Mouse (Mus musculus): ENCODE measurements around the gene Rpl6. TPM values are rescaled to one million over a fixed set of nuclear protein-coding genes. Genes with fewer than 3 reads are reported as not detected.

Gene Rpl6
- polyA plus RNA-seq (2015; fragmentation: Nextera tagmentation; extraction: Ambion mirVana): 639 and 659 TPM in 2 replicates

- ATAC-seq (replicated peaks; ENCODE audit: low FRiP score): peak; percentile 90
- no peaks in the 10 kb centered on the region for H3K9me3 ChIP-seq (replicated peaks)
- WGBS: 1% methylated on average over 52 of the region's 52 CpGs
These were observed at the start of gene Rpl6 for GRCm38 (mm10) chr5:121204132-121205089. Gene Rpl6 (plus strand): TSS chr5:121204481.

GRCm38 (mm10) chr5:121156121-121156520 lies 48.2 kb upstream of the Rpl6 start:
- ATAC-seq (replicated peaks; ENCODE audit: low FRiP score): no peak
- 90% methylated on average over 4 of the region's 4 CpGs for WGBS
- Histone ChIP-seq H3K4me1 (no peaks in the 10 kb centered on the region), H3K4me2 (no peak overlapping the region), H3K9me3 (replicated peaks) (no peaks in the 10 kb centered on the region), H3K27ac (no peak overlapping the region), H3K9ac (no peak overlapping the region), H3K36me3 (peaks cover 89% of the 10 kb centered on the region), H3K4me3 (replicated peaks) (no peak overlapping the region), H3K27me3 (no peaks in the 10 kb centered on the region)

More at GRCm38 (mm10) chr5:121204132-121205089, at the start of gene Rpl6:
- peak within 1 kb of the TSS; percentile 96 for H3K4me3 ChIP-seq (replicated peaks)
- H3K4me2 ChIP-seq: peak within 1 kb of the TSS; percentile 70
- H3K36me3 ChIP-seq: peaks cover 39% of the 10 kb centered on the region
- peaks cover 29% of the 10 kb centered on the region for H3K4me1 ChIP-seq
- H3K9ac ChIP-seq: peak within 1 kb of the TSS; percentile 98
- H3K27me3 ChIP-seq: peaks cover 2% of the 10 kb centered on the region; the same call in 1 of the 2 replicates
- peak within 1 kb of the TSS; percentile 86 for H3K27ac ChIP-seq

GRCm38 (mm10) chr5:121157017-121157416 lies 47.3 kb upstream of the Rpl6 start:
- Histone ChIP-seq H3K4me3 (replicated peaks) (no peak overlapping the region), H3K4me2 (no peak overlapping the region), H3K4me1 (no peaks in the 10 kb centered on the region), H3K27ac (no peak overlapping the region), H3K36me3 (peaks cover 88% of the 10 kb centered on the region), H3K9me3 (replicated peaks) (no peaks in the 10 kb centered on the region), H3K9ac (no peak overlapping the region), H3K27me3 (no peaks in the 10 kb centered on the region)
- ATAC-seq (replicated peaks; ENCODE audit: low FRiP score): no peak
- 72% methylated on average over 2 of the region's 2 CpGs for WGBS

GRCm38 (mm10) chr5:121157489-121157888 lies 46.8 kb upstream of the Rpl6 start:
- 92% methylated on average over 5 of the region's 5 CpGs for WGBS
- Histone ChIP-seq H3K27me3 (no peaks in the 10 kb centered on the region), H3K4me1 (no peaks in the 10 kb centered on the region), H3K4me2 (no peak overlapping the region), H3K27ac (no peak overlapping the region), H3K9me3 (replicated peaks) (no peaks in the 10 kb centered on the region), H3K9ac (no peak overlapping the region), H3K4me3 (replicated peaks) (no peak overlapping the region), H3K36me3 (peaks cover 88% of the 10 kb centered on the region)
- no peak for ATAC-seq (replicated peaks; ENCODE audit: low FRiP score)

- 75% methylated on average over 7 of the region's 7 CpGs for WGBS
- H3K4me1 ChIP-seq: no peaks in the 10 kb centered on the region
- H3K4me3 ChIP-seq (replicated peaks): no peak overlapping the region
- no peak overlapping the region for H3K9ac ChIP-seq
- H3K9me3 ChIP-seq (replicated peaks): no peaks in the 10 kb centered on the region
- ATAC-seq (replicated peaks; ENCODE audit: low FRiP score): no peak
- no peak overlapping the region for H3K4me2 ChIP-seq
- H3K27me3 ChIP-seq: no peaks in the 10 kb centered on the region
- no peak overlapping the region for H3K27ac ChIP-seq
- H3K36me3 ChIP-seq: peaks cover 89% of the 10 kb centered on the region
These were observed 45.3 kb upstream of the Rpl6 start for GRCm38 (mm10) chr5:121158966-121159365.

GRCm38 (mm10) chr5:121162285-121162684 lies 42.0 kb upstream of the Rpl6 start:
- H3K4me3 ChIP-seq (replicated peaks): no peak overlapping the region
- no peaks in the 10 kb centered on the region for H3K9me3 ChIP-seq (replicated peaks)
- ATAC-seq (replicated peaks; ENCODE audit: low FRiP score): no peak
- WGBS: 84% methylated on average over 5 of the region's 5 CpGs
- H3K36me3 ChIP-seq: peaks cover 92% of the 10 kb centered on the region
- no peak overlapping the region for H3K4me2 ChIP-seq
- H3K27ac ChIP-seq: no peak overlapping the region
- no peaks in the 10 kb centered on the region for H3K27me3 ChIP-seq
- no peaks in the 10 kb centered on the region for H3K4me1 ChIP-seq
- no peak overlapping the region for H3K9ac ChIP-seq

GRCm38 (mm10) chr5:121162923-121163322 lies 41.4 kb upstream of the Rpl6 start:
- 80% methylated on average over 7 of the region's 7 CpGs for WGBS
- no peak overlapping the region for H3K4me2 ChIP-seq
- H3K36me3 ChIP-seq: peaks cover 91% of the 10 kb centered on the region

GRCm38 (mm10) chr5:121166884-121167283 lies 37.4 kb upstream of the Rpl6 start:
- no peak overlapping the region for H3K4me2 ChIP-seq
- no peak overlapping the region for H3K27ac ChIP-seq
- no peak overlapping the region for H3K9ac ChIP-seq
- H3K9me3 ChIP-seq (replicated peaks): no peaks in the 10 kb centered on the region
- 93% methylated on average over 6 of the region's 6 CpGs for WGBS
- H3K4me3 ChIP-seq (replicated peaks): no peak overlapping the region
- peaks cover 82% of the 10 kb centered on the region for H3K36me3 ChIP-seq
- no peaks in the 10 kb centered on the region for H3K4me1 ChIP-seq
- no peaks in the 10 kb centered on the region for H3K27me3 ChIP-seq
- ATAC-seq (replicated peaks; ENCODE audit: low FRiP score): no peak

More at GRCm38 (mm10) chr5:121162923-121163322, 41.4 kb upstream of the Rpl6 start:
- H3K9ac ChIP-seq: no peak overlapping the region
- H3K4me3 ChIP-seq (replicated peaks): no peak overlapping the region
- no peak overlapping the region for H3K27ac ChIP-seq
- H3K4me1 ChIP-seq: no peaks in the 10 kb centered on the region
- no peaks in the 10 kb centered on the region for H3K9me3 ChIP-seq (replicated peaks)
- no peak for ATAC-seq (replicated peaks; ENCODE audit: low FRiP score)
- H3K27me3 ChIP-seq: no peaks in the 10 kb centered on the region

- ATAC-seq (replicated peaks; ENCODE audit: low FRiP score): no peak
- Histone ChIP-seq H3K27me3 (no peaks in the 10 kb centered on the region), H3K4me2 (no peak overlapping the region), H3K4me3 (replicated peaks) (no peak overlapping the region), H3K9ac (no peak overlapping the region), H3K36me3 (peaks cover 59% of the 10 kb centered on the region), H3K9me3 (replicated peaks) (no peaks in the 10 kb centered on the region), H3K27ac (no peak overlapping the region), H3K4me1 (no peaks in the 10 kb centered on the region)
- WGBS: 92% methylated on average over 2 of the region's 2 CpGs
These were observed 34.7 kb upstream of the Rpl6 start for GRCm38 (mm10) chr5:121169588-121169987.

GRCm38 (mm10) chr5:121172835-121173234 lies 31.4 kb upstream of the Rpl6 start:
- Histone ChIP-seq H3K9me3 (replicated peaks) (no peaks in the 10 kb centered on the region), H3K4me2 (no peak overlapping the region), H3K27me3 (no peaks in the 10 kb centered on the region), H3K27ac (no peak overlapping the region), H3K36me3 (peaks cover 33% of the 10 kb centered on the region), H3K9ac (no peak overlapping the region), H3K4me1 (no peaks in the 10 kb centered on the region), H3K4me3 (replicated peaks) (no peak overlapping the region)
- WGBS: 74% methylated on average over 4 of the region's 4 CpGs
- ATAC-seq (replicated peaks; ENCODE audit: low FRiP score): no peak

GRCm38 (mm10) chr5:121179077-121179857 lies 25.0 kb upstream of the Rpl6 start:
- Histone ChIP-seq H3K36me3 (0 out of 2 replicates have a peak, but pooled peaks cover 3% of the 10 kb centered on the region), H3K4me3 (replicated peaks) (no peak overlapping the region), H3K4me1 (peaks cover 12% of the 10 kb centered on the region), H3K4me2 (no peak overlapping the region), H3K27me3 (no peaks in the 10 kb centered on the region), H3K9ac (no peak overlapping the region), H3K9me3 (replicated peaks) (no peaks in the 10 kb centered on the region), H3K27ac (no peak overlapping the region)
- 59% methylated on average over 9 of the region's 9 CpGs for WGBS
- ATAC-seq (replicated peaks; ENCODE audit: low FRiP score): no peak

- Histone ChIP-seq H3K27me3 (no peaks in the 10 kb centered on the region), H3K4me2 (no peak overlapping the region), H3K27ac (no peak overlapping the region), H3K4me3 (replicated peaks) (no peak overlapping the region), H3K9me3 (replicated peaks) (no peaks in the 10 kb centered on the region), H3K9ac (no peak overlapping the region), H3K36me3 (no peaks in the 10 kb centered on the region), H3K4me1 (peaks cover 49% of the 10 kb centered on the region)
- ATAC-seq (replicated peaks; ENCODE audit: low FRiP score): no peak
- WGBS: 41% methylated on average over 9 of the region's 9 CpGs
These were observed 21.0 kb upstream of the Rpl6 start for GRCm38 (mm10) chr5:121183269-121183668.
